Mouse (Mus musculus) erythroblast, embryonic 14.5 days (primary cell): ENCODE measurements around the gene BC034090. TPM values are rescaled to one million over a fixed set of nuclear protein-coding genes. Genes with fewer than 3 reads are reported as not detected.

Source experiments
- H3K27me3 ChIP-seq: 2 replicates; pipeline ENCODE4 v1.6.1; 2012; ENCODE audit warnings: inconsistent platforms; ENCODE audit not compliant: control insufficient read depth
- H3K36me3 ChIP-seq: 2 replicates; pipeline ENCODE4 v1.6.1; 2012; ENCODE audit warnings: mild to moderate bottlenecking, inconsistent platforms; ENCODE audit not compliant: control insufficient read depth
- H3K4me1 ChIP-seq: 2 replicates; pipeline ENCODE4 v1.6.1; 2012; ENCODE audit warnings: inconsistent platforms; ENCODE audit not compliant: control insufficient read depth
- H3K4me3 ChIP-seq: replicated peaks from 2 replicates; pipeline ENCODE3; 2012; ENCODE audit warnings: moderate library complexity, mild to moderate bottlenecking, inconsistent platforms
- H3K9me3 ChIP-seq: 2 replicates; pipeline ENCODE4 v1.6.1; 2012; ENCODE audit warnings: low read length, inconsistent platforms, mixed read lengths; ENCODE audit not compliant: control insufficient read depth
- GATA1 ChIP-seq: IDR thresholded peaks from 2 replicates; pipeline ENCODE4 v1.6.1; 2012; ENCODE audit warnings: low read length, inconsistent platforms, mixed read lengths
- TAL1 ChIP-seq: IDR thresholded peaks from 3 replicates; pipeline ENCODE4 v1.6.1; 2012; ENCODE audit warnings: low read length, inconsistent platforms, mixed read lengths
- polyA plus RNA-seq: library from polyadenylated mRNA; stranded (reverse); fragments of >175 nt; gene quantifications from 2 replicates; pipeline ENCODE4 v1.2.3, GENCODE M21; 2012

Gene BC034090
- polyA plus RNA-seq, 1 experiment: not detected

DNA sequence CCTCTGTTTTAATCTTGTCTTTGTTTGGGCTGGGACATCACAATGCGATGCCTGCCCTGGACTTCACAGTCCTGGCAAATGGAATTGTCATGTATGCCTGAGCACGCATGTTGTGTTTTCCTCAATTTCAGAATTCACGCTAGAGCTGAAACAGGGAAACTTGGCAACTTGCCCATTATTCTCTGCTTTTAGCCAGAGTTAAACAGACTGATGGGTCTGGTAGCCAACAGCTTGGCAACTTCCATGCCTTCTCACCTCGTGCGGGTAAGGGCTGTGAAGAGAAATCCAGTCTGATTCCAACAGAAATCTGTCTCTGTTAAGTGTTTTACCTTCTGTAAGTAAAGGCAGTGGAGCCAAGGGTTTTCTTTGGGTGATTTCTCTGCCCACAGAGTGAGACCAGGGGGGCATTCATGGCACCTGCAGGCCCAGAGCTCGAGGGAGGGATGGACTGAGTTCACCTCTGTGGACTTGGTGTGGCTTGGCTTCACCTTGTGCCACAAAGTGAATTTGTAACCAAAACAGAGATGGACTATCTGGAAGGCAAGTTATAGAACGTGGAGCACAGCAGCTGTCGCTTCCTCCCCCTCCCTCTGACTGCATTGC is 39.6 kb downstream of the BC034090 start:
- H3K4me1 ChIP-seq: peaks cover 9% of the 10 kb centered on the region
- H3K27me3 ChIP-seq: no peaks in the 10 kb centered on the region
- TF ChIP-seq GATA1 (no peak), TAL1 (no peak)
- no peak overlapping the region for H3K4me3 ChIP-seq
- no peaks in the 10 kb centered on the region for H3K9me3 ChIP-seq
- H3K36me3 ChIP-seq: peaks cover 21% of the 10 kb centered on the region

DNA sequence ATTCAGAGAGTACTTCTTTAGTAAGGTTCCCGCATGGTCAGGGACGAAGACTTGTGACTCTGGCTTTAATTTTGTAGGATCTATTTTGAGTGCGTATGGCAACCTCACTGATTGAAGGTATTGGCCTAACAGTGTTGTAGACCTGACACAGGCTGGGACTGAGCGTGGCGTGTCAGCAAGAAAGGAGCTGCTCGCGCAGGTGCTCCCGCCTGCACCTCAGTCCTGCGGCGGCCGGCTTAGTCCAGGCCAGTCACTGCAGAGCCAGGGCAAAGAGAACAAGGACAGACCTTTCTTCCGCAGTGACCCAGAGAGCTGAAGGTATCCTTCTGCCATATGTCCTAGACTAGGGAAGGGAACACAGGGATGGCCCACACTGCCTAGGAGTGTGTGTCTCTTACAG is 40.3 kb downstream of the BC034090 start:
- Histone ChIP-seq H3K4me1 (peaks cover 9% of the 10 kb centered on the region), H3K9me3 (no peaks in the 10 kb centered on the region), H3K27me3 (no peaks in the 10 kb centered on the region), H3K4me3 (no peak overlapping the region), H3K36me3 (peaks cover 21% of the 10 kb centered on the region)
- no peak for TF ChIP-seq TAL1
- no peak for TF ChIP-seq GATA1

DNA sequence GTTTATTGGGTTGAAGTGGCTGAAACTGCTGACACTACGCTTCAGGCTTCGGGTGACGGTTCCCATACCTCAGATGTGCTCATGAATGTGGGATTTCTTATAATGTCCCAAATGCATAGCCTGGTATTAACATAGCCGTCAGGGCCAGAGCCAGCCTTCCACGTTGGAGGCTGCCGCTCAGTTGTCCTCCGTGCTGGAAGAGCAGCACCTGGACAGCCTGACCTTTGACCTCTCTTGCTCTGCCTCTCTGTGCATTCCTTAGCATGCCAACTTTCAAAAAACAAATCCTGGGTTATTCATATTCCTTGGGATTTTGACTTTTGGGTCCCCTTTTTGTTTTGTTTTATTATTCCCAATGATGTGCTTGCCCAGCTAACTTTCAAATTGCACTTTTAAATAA is 41.1 kb downstream of the BC034090 start:
- peaks cover 21% of the 10 kb centered on the region for H3K36me3 ChIP-seq
- no peak overlapping the region for H3K4me3 ChIP-seq
- H3K27me3 ChIP-seq: no peaks in the 10 kb centered on the region
- TF ChIP-seq GATA1 (no peak), TAL1 (no peak)
- peaks cover 9% of the 10 kb centered on the region for H3K4me1 ChIP-seq
- H3K9me3 ChIP-seq: no peaks in the 10 kb centered on the region

DNA sequence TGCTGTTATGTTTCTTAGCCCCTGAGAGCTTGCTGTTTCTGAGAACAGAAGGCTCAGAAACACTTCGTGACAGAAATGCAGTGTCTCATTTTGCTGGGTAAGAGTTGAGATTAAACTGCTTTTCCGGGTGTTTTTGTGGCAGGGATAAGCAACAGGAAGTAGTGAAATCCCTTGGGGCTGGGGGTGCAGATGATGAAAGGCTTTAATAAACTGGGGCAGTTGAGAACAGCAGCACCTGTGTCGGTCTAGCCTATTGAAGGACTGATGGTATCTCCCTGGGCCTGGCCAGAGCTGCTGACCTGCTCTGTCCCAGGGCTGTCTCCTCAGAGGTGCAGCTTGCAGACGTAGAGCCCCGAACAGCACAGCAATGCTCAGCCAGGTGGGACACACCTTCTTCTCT is 41.8 kb downstream of the BC034090 start:
- no peaks in the 10 kb centered on the region for H3K27me3 ChIP-seq
- peaks cover 21% of the 10 kb centered on the region for H3K36me3 ChIP-seq
- TF ChIP-seq GATA1: no peak
- TF ChIP-seq TAL1: no peak
- no peaks in the 10 kb centered on the region for H3K9me3 ChIP-seq
- H3K4me3 ChIP-seq: no peak overlapping the region
- H3K4me1 ChIP-seq: peaks cover 9% of the 10 kb centered on the region

DNA sequence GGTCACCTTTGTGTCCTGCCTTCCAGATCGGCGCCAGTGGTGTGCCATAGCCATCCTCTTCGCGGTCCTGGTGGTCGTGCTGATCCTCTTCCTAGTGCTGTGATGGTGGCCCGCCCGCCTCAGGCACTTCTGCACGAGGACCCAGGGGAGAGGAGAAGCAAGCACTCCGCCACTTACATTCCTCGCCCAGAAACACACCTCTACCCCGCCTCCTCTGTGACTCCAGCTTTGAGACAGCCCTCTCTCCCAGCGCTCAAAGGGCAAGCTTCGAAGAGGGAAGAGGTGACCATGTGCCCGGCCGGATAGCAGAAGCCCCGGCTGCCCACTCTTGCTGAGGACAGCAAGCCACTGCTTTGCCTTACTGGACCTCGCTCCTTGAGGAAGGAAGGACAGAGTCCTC is 42.3 kb downstream of the BC034090 start:
- Histone ChIP-seq H3K4me3 (no peak overlapping the region), H3K36me3 (peaks cover 21% of the 10 kb centered on the region), H3K27me3 (no peaks in the 10 kb centered on the region), H3K4me1 (peaks cover 9% of the 10 kb centered on the region), H3K9me3 (no peaks in the 10 kb centered on the region)
- no peak for TF ChIP-seq TAL1
- TF ChIP-seq GATA1: no peak

DNA sequence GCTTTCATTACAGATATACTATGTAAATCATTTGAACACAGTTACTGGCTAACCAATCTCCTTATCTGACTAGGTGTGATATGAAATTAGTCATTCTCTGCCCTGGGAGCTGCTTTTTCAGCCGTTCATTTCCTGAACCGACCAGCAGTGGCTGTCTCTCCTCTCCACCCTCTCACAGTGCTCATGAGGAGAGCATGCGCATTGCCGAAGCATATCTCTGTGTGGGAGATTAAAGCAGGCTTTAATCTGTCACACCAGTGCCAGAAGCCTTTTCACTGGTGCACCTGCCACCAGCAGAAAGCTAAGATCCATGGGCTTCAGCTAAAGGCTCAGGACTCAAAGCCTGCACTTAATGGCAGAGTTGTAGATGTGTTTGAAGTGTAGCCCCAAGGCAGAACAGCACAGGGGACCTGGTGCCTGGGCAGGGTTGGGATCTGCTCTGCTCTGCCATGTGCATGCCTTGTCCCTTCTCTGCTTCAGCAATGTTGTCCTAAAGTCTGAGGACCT is 42.8 kb downstream of the BC034090 start:
- Histone ChIP-seq H3K4me1 (peaks cover 9% of the 10 kb centered on the region), H3K9me3 (no peaks in the 10 kb centered on the region), H3K27me3 (no peaks in the 10 kb centered on the region), H3K36me3 (peaks cover 21% of the 10 kb centered on the region), H3K4me3 (no peak overlapping the region)
- TF ChIP-seq GATA1 (no peak), TAL1 (no peak)

DNA sequence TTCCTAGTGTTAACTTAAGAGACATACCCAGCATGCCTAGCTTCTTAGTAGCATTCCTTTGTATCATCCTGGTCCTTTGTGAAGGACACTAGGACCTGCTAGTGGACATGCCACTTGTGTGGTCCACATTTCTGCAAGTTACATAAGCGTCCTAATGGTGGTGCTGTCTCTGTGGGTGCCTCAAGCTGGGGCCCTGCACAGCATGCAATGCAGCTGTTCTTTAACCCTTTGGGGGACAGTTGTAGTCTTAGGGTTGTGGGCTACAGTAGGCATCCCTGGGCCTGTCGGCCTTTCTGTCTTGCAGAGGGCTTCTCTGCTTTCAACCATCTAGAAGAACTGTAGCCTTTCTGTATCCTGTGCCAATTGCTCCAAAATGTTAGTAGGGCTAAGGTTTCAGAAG is 43.3 kb downstream of the BC034090 start:
- H3K9me3 ChIP-seq: no peaks in the 10 kb centered on the region
- no peaks in the 10 kb centered on the region for H3K27me3 ChIP-seq
- H3K4me3 ChIP-seq: no peak overlapping the region
- TF ChIP-seq TAL1 (no peak), GATA1 (no peak)
- peaks cover 21% of the 10 kb centered on the region for H3K36me3 ChIP-seq
- peaks cover 9% of the 10 kb centered on the region for H3K4me1 ChIP-seq

DNA sequence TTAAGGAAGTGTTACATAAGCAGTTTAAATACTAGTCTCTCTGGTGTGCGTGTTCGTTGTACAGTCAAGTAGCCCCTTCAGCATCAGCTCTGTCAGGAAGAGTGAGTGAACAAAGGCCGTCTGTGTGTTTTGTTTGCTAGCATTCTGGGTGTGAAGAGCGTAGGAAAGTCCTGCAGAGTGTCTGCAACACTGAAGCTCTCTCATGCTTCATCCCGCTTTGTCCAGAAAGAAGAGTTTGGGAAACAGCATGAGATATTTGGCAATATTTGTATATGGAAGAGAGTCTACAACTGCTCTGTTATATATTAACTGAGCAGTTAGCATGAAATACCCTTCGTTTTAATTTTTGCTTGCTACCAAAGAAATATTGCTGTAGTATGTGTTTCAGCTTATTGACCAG is 44.7 kb downstream of the BC034090 start:
- Histone ChIP-seq H3K9me3 (no peaks in the 10 kb centered on the region), H3K4me1 (peaks cover 9% of the 10 kb centered on the region), H3K36me3 (peaks cover 21% of the 10 kb centered on the region), H3K27me3 (no peaks in the 10 kb centered on the region), H3K4me3 (no peak overlapping the region)
- no peak for TF ChIP-seq TAL1
- TF ChIP-seq GATA1: no peak

DNA sequence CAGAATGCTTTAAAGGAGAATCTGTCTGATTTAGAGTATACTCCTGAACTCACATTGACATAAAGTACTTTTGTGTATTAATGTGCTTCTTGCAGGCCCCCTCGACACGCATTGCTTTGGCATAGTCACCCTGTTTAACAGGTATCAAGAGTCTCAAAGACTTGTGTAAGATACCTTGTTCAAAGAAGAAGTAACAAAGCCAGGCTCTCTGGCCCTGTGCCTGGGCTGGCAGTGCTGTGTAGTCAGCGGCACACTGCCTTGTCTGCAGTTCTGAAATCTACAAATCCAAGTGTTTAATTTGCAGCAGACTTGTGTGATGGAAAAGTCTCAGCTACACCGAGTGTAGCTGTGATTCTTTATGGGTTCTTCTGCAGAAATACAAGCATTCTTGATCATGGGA is 47.6 kb downstream of the BC034090 start:
- Histone ChIP-seq H3K4me1 (peaks cover 7% of the 10 kb centered on the region), H3K27me3 (no peaks in the 10 kb centered on the region), H3K9me3 (no peaks in the 10 kb centered on the region), H3K4me3 (no peak overlapping the region), H3K36me3 (peaks cover 19% of the 10 kb centered on the region)
- TF ChIP-seq TAL1: no peak
- no peak for TF ChIP-seq GATA1

DNA sequence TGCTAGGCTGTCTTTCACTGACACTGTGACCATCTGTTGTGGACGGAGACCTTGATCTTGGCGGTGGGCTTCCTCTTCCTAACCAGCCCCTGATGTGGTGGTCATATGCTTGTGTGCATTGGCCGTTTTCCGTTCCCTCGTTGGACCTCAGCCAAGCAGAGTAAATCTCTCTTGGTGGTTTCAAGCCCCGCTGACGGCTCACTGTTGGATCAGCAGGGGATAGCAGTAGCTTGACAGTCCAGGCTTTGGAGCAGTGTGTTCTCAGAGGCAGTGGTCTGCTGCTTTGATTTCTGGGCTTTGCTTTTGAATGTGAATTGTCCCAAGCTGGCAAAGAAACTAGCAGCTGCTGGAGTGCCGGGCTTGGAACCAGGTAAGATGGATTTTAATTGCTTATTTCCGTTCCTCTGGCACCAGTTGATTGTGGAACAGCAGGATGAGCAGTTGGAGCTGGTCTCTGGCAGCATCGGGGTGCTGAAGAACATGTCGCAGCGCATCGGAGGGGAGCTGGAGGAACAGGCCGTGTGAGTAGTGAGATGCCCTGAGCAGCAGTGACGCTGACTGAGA is 51.4 kb downstream of the BC034090 start:
- no peak overlapping the region for H3K4me3 ChIP-seq
- H3K9me3 ChIP-seq: no peaks in the 10 kb centered on the region
- no peak for TF ChIP-seq TAL1
- TF ChIP-seq GATA1: no peak
- H3K27me3 ChIP-seq: no peaks in the 10 kb centered on the region
- peaks cover 5% of the 10 kb centered on the region; the same call in 1 of the 2 replicates for H3K4me1 ChIP-seq
- peaks cover 27% of the 10 kb centered on the region for H3K36me3 ChIP-seq
